Mouse (Mus musculus) ES-CJ7 (cell line): ENCODE measurements around the gene BC017158.

Experiments used
- DNase-seq: peaks from one replicate; pipeline ENCODE4 v3.0.0; 2011; ENCODE audit warnings: low read depth, low spot score

BC017158 gene

DNA sequence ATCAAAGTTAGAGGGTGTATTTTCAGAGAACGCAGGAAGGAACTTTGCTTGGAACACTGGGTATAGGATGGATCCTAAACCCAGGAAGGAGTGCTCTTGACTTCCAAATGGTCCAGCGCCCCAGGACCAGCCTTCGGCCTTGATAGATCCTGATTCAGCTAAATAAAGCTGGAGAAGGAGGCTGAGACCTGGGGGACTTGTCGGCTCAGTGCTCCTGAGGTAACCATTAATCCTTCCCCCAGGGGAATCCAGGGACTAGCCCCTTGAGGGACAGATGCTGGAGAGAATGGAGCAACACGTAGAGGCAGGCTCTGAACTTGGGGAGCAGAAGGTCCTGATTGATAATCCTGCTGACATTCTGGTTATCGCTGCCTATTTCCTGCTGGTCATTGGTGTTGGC is 32.6 kb downstream of the BC017158 start, which contains the start of gene Slc5a2:
Gene Slc5a2, plus strand, starts transcription at position 247 of the 400 bp plus-strand sequence.
- no peak for DNase-seq

DNA sequence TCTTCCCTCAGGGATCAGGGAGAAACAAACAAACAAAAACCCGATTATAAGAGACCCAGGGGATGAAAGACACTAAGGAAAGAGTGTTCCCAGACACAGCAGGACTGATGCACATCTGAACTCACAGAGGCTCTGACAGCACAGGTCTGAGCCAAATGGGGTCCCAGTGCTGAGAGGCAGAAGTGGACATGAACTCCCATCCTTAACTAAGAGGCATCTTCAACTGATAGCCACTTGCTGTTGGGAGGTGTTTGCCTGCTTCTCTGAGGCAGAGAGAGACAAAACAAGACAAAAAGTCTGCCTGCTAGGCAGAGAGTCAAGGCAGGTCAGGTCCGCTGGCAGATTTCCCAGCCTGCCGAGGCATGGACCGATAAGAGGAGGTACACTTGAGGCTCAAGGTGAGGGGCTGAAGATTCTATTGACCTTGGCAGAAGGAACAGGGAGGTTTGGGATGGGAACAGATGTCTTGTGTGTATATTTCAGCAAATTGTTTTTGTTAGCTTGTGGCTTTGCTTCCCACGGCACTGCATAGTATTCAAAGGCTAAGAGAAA is 41.1 kb downstream of the BC017158 start:
- DNase-seq = no peak

DNA sequence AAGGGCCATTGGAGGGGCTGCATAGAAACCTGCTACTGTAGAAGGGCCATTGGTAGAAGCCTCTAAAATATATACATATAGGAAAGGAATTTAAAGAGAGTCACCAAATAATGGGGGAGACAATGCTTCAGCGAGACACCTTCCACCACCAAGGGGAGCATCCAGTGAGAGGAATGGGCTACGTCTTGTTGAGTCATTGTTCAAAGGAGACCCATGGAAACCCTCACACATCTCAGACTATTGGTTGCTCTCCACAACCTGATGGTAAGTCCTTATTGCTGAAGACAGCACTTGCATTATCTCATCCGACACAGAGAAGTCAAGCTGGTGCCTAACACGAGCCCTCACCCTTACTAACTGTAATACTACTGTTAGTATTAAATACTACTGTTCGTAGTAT is 42.2 kb downstream of the BC017158 start:
- DNase-seq = no peak

- no peak for DNase-seq
Measured at GRCm38 (mm10) chr7:128254978-128255377, 43.0 kb downstream of the BC017158 start.

DNA sequence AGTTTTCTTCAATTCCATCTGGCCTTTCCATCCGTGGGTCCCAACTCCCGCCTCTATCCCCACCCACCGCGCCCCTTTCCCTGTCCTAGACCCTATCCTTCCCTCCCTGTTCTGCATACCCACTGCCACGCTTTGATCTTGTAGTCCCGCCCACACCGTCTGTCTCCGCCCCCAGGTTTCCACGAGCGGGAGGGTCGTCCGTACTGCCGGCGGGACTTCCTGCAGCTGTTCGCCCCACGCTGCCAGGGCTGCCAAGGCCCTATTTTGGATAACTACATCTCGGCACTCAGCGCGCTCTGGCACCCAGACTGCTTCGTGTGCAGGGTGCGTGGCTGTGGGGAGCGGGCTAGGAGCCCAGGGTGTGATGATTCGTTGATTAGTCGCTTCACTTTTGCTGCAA is 45.4 kb downstream of the BC017158 start:
- peak; percentile 60 for DNase-seq

- no peak for DNase-seq
Measured at GRCm38 (mm10) chr7:128251946-128252345, 46.0 kb downstream of the BC017158 start.

- no peak for DNase-seq
Measured at GRCm38 (mm10) chr7:128249998-128250397, 48.0 kb downstream of the BC017158 start.

DNA sequence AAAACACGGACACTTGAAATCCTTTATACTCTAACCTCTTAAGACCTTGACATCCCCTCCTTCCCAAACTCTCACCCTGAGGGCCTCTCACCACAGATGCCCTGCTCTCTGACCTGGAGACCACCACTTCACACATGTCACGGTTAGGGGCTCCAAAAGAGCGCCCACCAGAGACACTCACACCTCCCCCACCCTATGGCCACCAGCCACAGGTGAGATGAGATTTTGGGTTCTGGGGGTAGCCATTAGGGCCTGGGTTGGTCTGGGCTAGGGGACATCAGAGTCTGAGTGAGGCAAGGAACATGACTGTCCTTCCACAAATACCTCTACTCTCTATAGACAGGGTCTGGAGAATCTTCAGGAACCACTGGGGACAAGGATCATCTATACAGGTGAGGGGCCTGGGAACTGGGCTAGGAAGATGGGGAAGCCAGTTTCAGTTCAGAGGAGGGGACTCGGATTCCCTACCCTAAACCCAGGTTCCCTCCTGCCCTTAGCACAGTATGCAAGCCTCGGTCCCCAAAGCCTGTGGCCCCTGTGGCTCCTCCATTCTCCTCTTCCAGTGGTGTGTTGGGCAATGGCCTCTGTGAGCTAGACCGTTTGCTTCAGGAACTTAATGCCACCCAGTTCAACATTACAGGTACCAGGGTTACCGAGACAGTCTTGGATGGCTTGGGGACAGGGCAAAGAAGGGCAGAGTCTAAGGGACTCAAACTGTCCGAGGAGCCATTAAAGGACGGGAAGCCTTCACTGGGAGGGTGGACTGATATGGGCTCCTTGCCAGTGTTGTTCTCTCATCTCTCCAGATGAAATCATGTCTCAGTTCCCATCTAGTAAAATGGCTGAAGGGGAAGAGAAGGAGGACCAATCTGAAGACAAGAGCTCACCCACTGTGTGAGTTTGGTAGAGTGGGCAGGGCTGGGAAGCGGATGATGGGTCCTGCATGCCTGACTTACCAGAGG is 49.6 kb downstream of the BC017158 start:
- no peak for DNase-seq

DNA sequence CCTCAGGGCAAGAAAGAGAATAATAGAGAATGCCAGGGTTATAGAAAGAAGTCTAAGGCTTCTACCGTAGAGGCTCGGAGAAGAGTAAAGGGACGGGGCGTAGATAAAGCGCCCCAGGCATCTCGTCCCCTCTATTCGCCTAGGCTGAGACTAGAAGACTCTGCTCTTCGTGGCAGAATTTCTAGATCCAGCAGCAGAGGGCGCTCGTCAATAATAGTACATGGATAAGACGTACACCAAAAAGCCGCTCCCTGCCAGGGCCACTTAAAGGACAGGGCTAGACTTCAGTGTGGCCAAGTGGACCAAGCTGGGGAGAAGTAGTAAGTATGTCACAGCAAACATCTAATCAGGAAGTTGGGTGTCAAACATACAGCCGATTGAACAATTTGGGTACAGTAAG is 50.5 kb downstream of the BC017158 start:
- DNase-seq = peak; percentile 84

GRCm38 (mm10) chr7:128246496-128247391 is 51.2 kb downstream of the BC017158 start, which contains the start of gene Tgfb1i1:
Gene Tgfb1i1 (plus strand): TSS chr7:128246812.
- no peak for DNase-seq

DNA sequence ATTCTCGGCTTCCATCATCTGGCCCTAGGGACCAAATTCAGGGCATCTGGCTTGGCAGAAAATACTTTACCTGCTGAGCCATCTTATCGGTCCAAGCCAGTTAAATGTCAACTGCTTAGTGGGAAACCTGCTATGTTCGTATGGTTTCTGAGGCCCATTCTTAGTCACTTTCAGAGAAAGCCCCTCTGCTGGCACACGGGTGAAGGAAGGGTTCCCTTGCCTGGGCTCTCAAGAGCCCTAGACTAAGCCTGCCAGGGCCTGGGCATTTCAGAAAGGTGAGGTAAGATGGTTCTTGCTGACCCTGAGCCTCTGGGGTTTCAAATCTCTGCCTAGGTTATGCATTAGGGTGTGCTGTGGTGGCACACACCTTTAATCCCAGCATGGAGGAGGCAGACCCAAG is 52.4 kb downstream of the BC017158 start:
- no peak for DNase-seq

- DNase-seq = no peak
Measured at GRCm38 (mm10) chr7:128244410-128245025, 53.5 kb downstream of the BC017158 start.

DNA sequence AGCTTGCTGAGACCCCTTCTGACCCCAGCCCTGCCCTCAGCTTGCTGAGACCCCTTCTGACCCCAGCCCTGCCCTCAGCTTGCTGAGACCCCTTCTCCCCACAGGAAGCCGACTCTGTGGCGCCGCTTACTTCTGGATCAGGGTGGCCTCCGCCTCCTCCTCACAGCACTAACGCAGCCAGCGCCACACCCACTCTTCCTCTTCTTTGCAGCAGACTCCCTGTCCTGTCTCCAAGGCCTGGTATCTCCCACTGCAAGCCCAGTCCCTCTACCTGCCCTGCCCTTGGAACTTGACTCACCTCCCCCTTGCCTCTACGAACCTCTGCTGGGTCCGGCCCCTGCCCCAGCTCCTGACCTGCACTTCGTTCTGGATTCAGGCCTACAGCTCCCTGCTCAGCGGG is 54.0 kb downstream of the BC017158 start:
- no peak for DNase-seq

GRCm38 (mm10) chr7:128242331-128242730 is 55.6 kb downstream of the BC017158 start:
- DNase-seq = no peak

DNA sequence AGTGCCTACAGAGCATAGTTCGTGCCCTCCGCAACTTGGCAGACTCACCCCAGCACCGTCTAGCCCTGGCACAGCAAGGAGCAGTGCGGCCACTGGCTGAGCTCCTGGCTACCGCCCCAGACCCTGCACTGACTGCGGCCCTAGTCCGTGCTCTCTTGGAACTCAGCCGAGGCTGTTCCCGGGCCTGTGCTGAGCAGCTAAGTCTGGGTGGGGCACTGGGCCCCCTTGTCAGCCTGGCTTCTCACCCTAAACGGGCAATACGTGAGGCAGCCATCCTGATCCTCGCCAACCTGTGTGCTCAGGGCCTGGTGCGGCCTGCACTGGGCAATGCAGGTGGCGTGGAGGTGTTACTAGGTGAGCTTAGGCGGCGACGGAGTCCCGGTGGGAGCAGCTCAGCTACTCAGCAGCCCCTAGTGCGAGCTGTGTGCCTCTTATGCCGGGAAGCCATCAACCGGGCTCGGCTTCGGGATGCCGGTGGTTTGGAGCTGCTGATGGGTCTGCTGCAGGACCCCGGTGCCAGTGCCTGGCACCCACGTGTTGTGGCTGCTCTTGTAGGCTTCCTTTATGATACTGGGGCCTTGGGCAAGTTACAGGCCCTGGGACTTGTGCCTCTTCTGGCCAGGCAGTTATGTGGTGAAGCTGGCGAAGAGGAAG is 57.7 kb downstream of the BC017158 start:
- DNase-seq = no peak

DNA sequence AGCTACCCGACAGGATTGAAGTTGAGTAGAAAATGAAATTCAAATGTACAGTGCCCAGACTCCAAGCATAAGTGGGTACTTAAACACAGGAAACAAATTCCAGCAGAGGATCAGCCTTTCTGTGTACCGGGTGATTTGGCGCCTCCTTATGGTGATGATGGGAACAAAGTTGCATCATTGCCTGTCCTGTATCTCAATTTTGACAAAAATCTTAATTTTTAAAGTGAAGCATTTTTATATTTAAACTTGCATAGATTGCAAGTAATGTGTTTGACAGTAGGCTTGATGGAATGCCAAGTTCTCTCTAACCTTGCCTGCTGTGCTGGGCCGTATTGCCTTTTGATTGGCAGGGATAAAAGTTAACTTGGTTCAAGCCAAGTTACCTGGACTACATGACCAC is 59.0 kb downstream of the BC017158 start:
- peak; percentile 67 for DNase-seq

GRCm38 (mm10) chr7:128237927-128238778 is 59.8 kb downstream of the BC017158 start, which contains the start of gene 9130023H24Rik:
Gene 9130023H24Rik (minus strand): TSS chr7:128238031.
- DNase-seq = peak; percentile 99

- no peak for DNase-seq
Measured at GRCm38 (mm10) chr7:128237593-128237926, 60.4 kb downstream of the BC017158 start.

GRCm38 (mm10) chr7:128236856-128237592 is 60.9 kb downstream of the BC017158 start, which contains the start of gene Armc5:
Gene Armc5 (plus strand): TSS chr7:128237342.
- DNase-seq = peak; percentile 74
